Mouse (Mus musculus) bone marrow, adult 2 months (tissue): Measurements from ENCODE around the gene Ksr2. TPM values are rescaled to one million over a fixed set of nuclear protein-coding genes. Genes with fewer than 3 reads are reported as not detected.

Experiments used
- H3K27ac ChIP-seq: fragments of 200-500 bp; 2 replicates; pipeline ENCODE4 v1.5.1; 2012; ENCODE audit warnings: low read depth, mild to moderate bottlenecking, control low read depth, inconsistent platforms, low read length; ENCODE audit not compliant: control insufficient read depth, poor library complexity, insufficient read depth
- H3K4me1 ChIP-seq: fragments of 200-500 bp; 2 replicates; pipeline ENCODE4 v1.6.1; 2011; ENCODE audit warnings: low read length; ENCODE audit not compliant: control insufficient read depth, insufficient read depth
- H3K4me3 ChIP-seq: fragments of 200-500 bp; replicated peaks from 2 replicates; pipeline ENCODE3; 2011; ENCODE audit warnings: mild to moderate bottlenecking, low read depth, low read length, control low read depth; ENCODE audit not compliant: control insufficient read depth
- CTCF ChIP-seq: fragments of 200-500 bp; IDR thresholded peaks from 2 replicates; pipeline ENCODE4 v1.5.1; 2011; ENCODE audit warnings: low read length, control low read depth; ENCODE audit not compliant: control insufficient read depth, insufficient read depth
- POLR2A ChIP-seq: fragments of 200-500 bp; IDR thresholded peaks from 2 replicates; pipeline ENCODE4 v1.6.1; 2011; ENCODE audit warnings: low read depth, mild to moderate bottlenecking, control low read depth, low read length, borderline replicate concordance; ENCODE audit not compliant: control insufficient read depth
- WGBS: fragments of 180-500 bp; shearing (Covaris S2); methylation state at CpG from one replicate; pipeline ENCODE4 v1.1.7; 2018; 5-methylcytosine and 5-hydroxymethylcytosine counted together
- polyA plus RNA-seq: library from polyadenylated mRNA; stranded (reverse); fragments of >200 nt; gene quantifications from 2 replicates; pipeline ENCODE4 v1.2.4, GENCODE M21; 2011; ENCODE audit warnings: low replicate concordance; ENCODE audit not compliant: missing spikeins, insufficient read depth, insufficient read length

Ksr2 gene
- polyA plus RNA-seq, 1 experiment: not detected

GRCm38 (mm10) chr5:117552096-117552495 is 138.3 kb downstream of the Ksr2 start:
- Histone ChIP-seq H3K27ac (no peak overlapping the region), H3K4me1 (no peaks in the 10 kb centered on the region), H3K4me3 (no peak overlapping the region)
- 79% methylated on average over 8 of the region's 8 CpGs for WGBS
- no peak for TF ChIP-seq POLR2A
- TF ChIP-seq CTCF: no peak

GRCm38 (mm10) chr5:117554505-117554904 is 140.7 kb downstream of the Ksr2 start:
- TF ChIP-seq CTCF: no peak
- no peak overlapping the region for H3K27ac ChIP-seq
- H3K4me1 ChIP-seq: no peaks in the 10 kb centered on the region
- H3K4me3 ChIP-seq: no peak overlapping the region
- WGBS: 66% methylated on average over 4 of the region's 4 CpGs

GRCm38 (mm10) chr5:117556570-117556969 is 142.8 kb downstream of the Ksr2 start:
- H3K27ac ChIP-seq: no peak overlapping the region
- TF ChIP-seq CTCF (no peak), POLR2A (no peak)
- H3K4me1 ChIP-seq: no peaks in the 10 kb centered on the region
- H3K4me3 ChIP-seq: no peak overlapping the region
- WGBS: 77% methylated on average over 9 of the region's 9 CpGs

GRCm38 (mm10) chr5:117561080-117561479 is 147.3 kb downstream of the Ksr2 start:
- Histone ChIP-seq H3K4me1 (no peaks in the 10 kb centered on the region; the same call in 1 of the 2 replicates), H3K4me3 (no peak overlapping the region), H3K27ac (no peak overlapping the region)
- TF ChIP-seq POLR2A: no peak
- TF ChIP-seq CTCF: no peak
- 65% methylated on average over 2 of the region's 2 CpGs for WGBS

- H3K4me1 ChIP-seq: no peaks in the 10 kb centered on the region; the same call in 1 of the 2 replicates
- TF ChIP-seq CTCF (no peak), POLR2A (no peak)
- no peak overlapping the region for H3K4me3 ChIP-seq
- no peak overlapping the region for H3K27ac ChIP-seq
- 55% methylated on average over 12 of the region's 12 CpGs for WGBS
These were observed 152.4 kb downstream of the Ksr2 start for GRCm38 (mm10) chr5:117566051-117566665.

GRCm38 (mm10) chr5:117569190-117569795 is 155.5 kb downstream of the Ksr2 start:
- H3K27ac ChIP-seq: no peak overlapping the region
- WGBS: 56% methylated on average over 6 of the region's 6 CpGs
- TF ChIP-seq POLR2A (no peak), CTCF (no peak)

GRCm38 (mm10) chr5:117572428-117572827 is 158.6 kb downstream of the Ksr2 start:
- H3K4me1 ChIP-seq: no peaks in the 10 kb centered on the region
- H3K27ac ChIP-seq: no peak overlapping the region
- no peak for TF ChIP-seq POLR2A
- no peak for TF ChIP-seq CTCF
- WGBS: 86% methylated on average over 14 of the region's 14 CpGs
- H3K4me3 ChIP-seq: no peak overlapping the region

More at GRCm38 (mm10) chr5:117569190-117569795, 155.5 kb downstream of the Ksr2 start:
- Histone ChIP-seq H3K4me1 (no peaks in the 10 kb centered on the region; the same call in 1 of the 2 replicates), H3K4me3 (no peak overlapping the region)

GRCm38 (mm10) chr5:117574894-117575293 is 161.1 kb downstream of the Ksr2 start:
- WGBS: 65% methylated on average over 7 of the region's 7 CpGs
- Histone ChIP-seq H3K4me1 (no peaks in the 10 kb centered on the region), H3K27ac (no peak overlapping the region), H3K4me3 (no peak overlapping the region)
- TF ChIP-seq CTCF (no peak), POLR2A (no peak)
